ENCODE assay signal across 15 mouse cellular contexts in the genomic region with DNA sequence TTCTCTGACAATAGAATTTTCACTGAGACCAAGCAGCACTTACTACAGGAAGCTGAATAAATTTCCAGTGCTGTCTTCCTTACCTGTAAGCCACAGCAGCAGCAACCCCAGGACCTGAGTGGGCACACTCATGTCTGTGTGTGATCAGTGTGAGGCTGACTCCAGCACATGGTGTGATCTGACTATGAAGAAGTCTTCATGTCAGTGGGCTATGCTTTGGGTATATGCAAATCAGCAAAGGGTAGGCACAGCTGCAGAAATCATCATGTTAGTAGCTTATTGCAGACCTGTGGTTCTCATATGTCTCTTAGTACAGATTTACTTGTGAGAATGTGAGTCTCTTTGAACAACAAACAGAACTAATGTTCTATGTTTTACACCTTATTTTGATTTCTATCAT.
"Had no signal": no experiment of that assay in that cellular context is flagged by ENCODE, and none has a peak within 500 bp of the region (broad histone marks: within the 10 kb centered on the region; RNA-seq: fewer than 3 reads in every experiment).

No protein-coding gene starts in this region.

- H3K4me3 ChIP-seq: midbrain, embryonic 10.5 days; midbrain, embryonic 12.5 days; myocyte; neural tube, embryonic 13.5 days; neural tube, embryonic 15.5 days had no signal

- DNase-seq: lung, adult 18-20 months; lung, embryonic 14.5 days; lung, postnatal 10 days; lung, postnatal 4 days; midbrain, embryonic 14.5 days; right cerebral cortex, postnatal 14 days; thymus, adult 18-20 months; thymus, postnatal 14 days; thymus, postnatal 36 days had no signal

- H3K36me3 ChIP-seq: midbrain, embryonic 10.5 days; midbrain, embryonic 12.5 days; neural tube, embryonic 13.5 days; neural tube, embryonic 15.5 days had no signal

- H3K27me3 ChIP-seq: midbrain, embryonic 12.5 days; neural tube, embryonic 13.5 days; neural tube, embryonic 15.5 days had no signal

- H3K4me1 ChIP-seq: midbrain, embryonic 10.5 days; midbrain, embryonic 12.5 days; neural tube, embryonic 13.5 days; neural tube, embryonic 15.5 days had no signal

- H3K27ac ChIP-seq: liver, embryonic 14.5 days; midbrain, embryonic 10.5 days; midbrain, embryonic 12.5 days; neural tube, embryonic 13.5 days; neural tube, embryonic 15.5 days had no signal
